Mouse (Mus musculus): ENCODE data around the gene Gm28051.

Gene Gm28051

GRCm38 (mm10) chr12:102743036-102743588 lies 14.5 kb downstream of the Gm28051 start:
- DNase-seq (ENCODE audit: low spot score) = no peak

- no peak for DNase-seq (ENCODE audit: low spot score)
Observed at GRCm38 (mm10) chr12:102742056-102742455, 15.5 kb downstream of the Gm28051 start.

- no peak for DNase-seq (ENCODE audit: low spot score)
Observed at GRCm38 (mm10) chr12:102740285-102740684, 17.3 kb downstream of the Gm28051 start.

- no peak for DNase-seq (ENCODE audit: low spot score)
Observed at GRCm38 (mm10) chr12:102739096-102739495, 18.5 kb downstream of the Gm28051 start.

- DNase-seq (ENCODE audit: low spot score) = peak; percentile 78
Observed at GRCm38 (mm10) chr12:102733381-102733780, 24.2 kb downstream of the Gm28051 start.

- no peak for DNase-seq (ENCODE audit: low spot score)
Observed at GRCm38 (mm10) chr12:102730798-102731619, 26.6 kb downstream of the Gm28051 start.

- DNase-seq (ENCODE audit: low spot score) = peak; percentile 80
Observed at GRCm38 (mm10) chr12:102729855-102730797, 27.4 kb downstream of the Gm28051 start.

GRCm38 (mm10) chr12:102725761-102726175 lies 31.8 kb downstream of the Gm28051 start:
- no peak for DNase-seq (ENCODE audit: low spot score)

GRCm38 (mm10) chr12:102725146-102725545 lies 32.4 kb downstream of the Gm28051 start:
- no peak for DNase-seq (ENCODE audit: low spot score)

GRCm38 (mm10) chr12:102723861-102724260 lies 33.7 kb downstream of the Gm28051 start:
- no peak for DNase-seq (ENCODE audit: low spot score)

- no peak for DNase-seq (ENCODE audit: low spot score)
Observed at GRCm38 (mm10) chr12:102722966-102723365, 34.6 kb downstream of the Gm28051 start.

GRCm38 (mm10) chr12:102722451-102722850 lies 35.1 kb downstream of the Gm28051 start:
- DNase-seq (ENCODE audit: low spot score) = no peak

GRCm38 (mm10) chr12:102719552-102720315 lies 37.8 kb downstream of the Gm28051 start:
- no peak for DNase-seq (ENCODE audit: low spot score)

- no peak for DNase-seq (ENCODE audit: low spot score)
Observed at GRCm38 (mm10) chr12:102714654-102715395, 42.7 kb downstream of the Gm28051 start.

GRCm38 (mm10) chr12:102714116-102714515 lies 43.4 kb downstream of the Gm28051 start:
- no peak for DNase-seq (ENCODE audit: low spot score)

GRCm38 (mm10) chr12:102713153-102713865 lies 44.3 kb downstream of the Gm28051 start:
- no peak for DNase-seq (ENCODE audit: low spot score)

- DNase-seq (ENCODE audit: low spot score) = no peak
Observed at GRCm38 (mm10) chr12:102710851-102711375, 46.7 kb downstream of the Gm28051 start.

- DNase-seq (ENCODE audit: low spot score) = no peak
Observed at GRCm38 (mm10) chr12:102709896-102710295, 47.7 kb downstream of the Gm28051 start.

GRCm38 (mm10) chr12:102708220-102708619 lies 49.3 kb downstream of the Gm28051 start:
- DNase-seq (ENCODE audit: low spot score) = no peak

Data from testis, postnatal 10 days (tissue).